Mouse (Mus musculus): Measurements from ENCODE around the gene Olfr572.

Olfr572 gene

DNA sequence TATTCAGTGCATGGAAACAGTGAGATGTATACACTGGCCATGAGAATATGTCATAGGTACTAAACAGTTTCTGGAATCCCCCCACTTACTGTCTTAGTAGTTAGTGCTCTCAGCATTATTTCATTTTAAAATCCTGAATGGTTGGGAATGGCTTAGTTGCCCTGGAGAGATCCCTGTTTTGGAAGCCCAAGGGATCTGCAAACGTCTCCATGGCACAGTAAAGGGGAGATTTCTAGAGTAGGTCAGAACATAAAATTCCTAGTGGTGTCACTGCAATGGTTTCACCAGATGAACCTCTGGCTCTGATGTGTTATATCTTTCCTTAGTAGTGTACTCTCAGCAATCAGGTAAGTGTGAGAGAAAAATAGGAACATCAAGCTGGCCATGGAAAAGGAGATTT, at the start of gene Olfr572:
TSS of gene Olfr572 (plus strand) at position 301 of the 400 bp plus-strand sequence.
- DNase-seq (ENCODE audit: low spot score in 2 of 2) = no peak

DNA sequence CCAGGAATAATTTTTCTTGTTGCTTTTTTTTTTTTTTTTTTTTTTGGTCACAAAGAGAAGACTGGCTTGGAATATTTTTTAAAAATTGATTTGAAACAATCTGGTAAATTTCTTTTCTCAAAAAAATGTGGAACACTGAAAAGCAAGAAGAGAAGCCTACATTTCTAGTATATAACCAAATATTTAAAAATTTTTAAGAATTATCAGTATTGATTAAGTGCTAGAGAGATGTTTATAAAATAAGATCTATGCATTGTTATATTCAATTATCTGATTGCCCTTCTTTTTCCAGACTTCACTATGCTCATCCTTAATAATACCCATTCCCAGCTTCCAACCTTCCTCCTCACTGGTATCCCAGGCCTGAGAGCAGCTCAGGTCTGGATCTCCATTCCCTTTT, 47.4 kb upstream of the Olfr572 start, which contains the start of gene Olfr568:
TSS of gene Olfr568 (plus strand) at position 301 of the 400 bp plus-strand sequence.
- no peak for DNase-seq (ENCODE audit: low spot score in 2 of 2)

DNA sequence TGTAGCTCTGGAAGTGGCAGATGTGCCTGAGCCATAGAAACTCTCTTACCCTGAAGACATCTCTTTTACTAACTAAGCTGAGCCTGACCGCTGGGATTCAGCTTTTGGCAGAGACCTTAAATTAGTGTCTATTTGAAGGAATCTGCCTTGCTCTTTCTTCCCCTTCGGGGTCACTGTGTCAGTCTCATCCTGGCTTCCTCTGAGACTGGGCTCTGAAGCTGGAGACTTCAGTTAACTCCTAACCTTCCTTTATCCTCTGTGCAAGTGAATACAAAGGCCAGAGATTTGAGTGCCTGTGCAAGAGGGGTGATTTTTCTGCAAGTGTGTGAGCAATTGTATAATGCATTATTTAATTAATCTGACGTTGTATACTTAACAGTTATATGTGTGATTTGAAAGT, 33.4 kb upstream of the Olfr572 start, which contains the start of gene Olfr569:
TSS of gene Olfr569 (minus strand) at position 101 of the 400 bp plus-strand sequence.
- DNase-seq (ENCODE audit: low spot score in 2 of 2) = no peak

DNA sequence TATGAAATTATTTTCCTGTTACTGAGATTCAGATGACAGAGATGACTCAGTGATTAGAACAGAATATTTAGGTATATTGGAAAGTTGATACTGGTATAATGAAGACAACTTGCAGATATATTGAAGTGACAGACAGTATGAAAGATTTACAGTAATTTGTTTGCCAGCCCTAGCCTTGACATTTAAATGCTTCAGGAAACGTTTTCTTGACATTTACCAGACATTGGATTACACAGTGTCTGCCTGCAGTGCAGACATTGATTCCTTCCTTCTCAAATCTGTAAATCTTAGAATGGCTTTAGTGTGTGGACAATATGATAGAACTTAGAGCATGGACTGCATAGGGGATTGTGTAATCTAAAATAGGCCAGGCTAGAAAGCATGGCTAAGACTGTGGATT, 8.9 kb upstream of the Olfr572 start:
- no peak for DNase-seq (ENCODE audit: low spot score in 2 of 2)

DNA sequence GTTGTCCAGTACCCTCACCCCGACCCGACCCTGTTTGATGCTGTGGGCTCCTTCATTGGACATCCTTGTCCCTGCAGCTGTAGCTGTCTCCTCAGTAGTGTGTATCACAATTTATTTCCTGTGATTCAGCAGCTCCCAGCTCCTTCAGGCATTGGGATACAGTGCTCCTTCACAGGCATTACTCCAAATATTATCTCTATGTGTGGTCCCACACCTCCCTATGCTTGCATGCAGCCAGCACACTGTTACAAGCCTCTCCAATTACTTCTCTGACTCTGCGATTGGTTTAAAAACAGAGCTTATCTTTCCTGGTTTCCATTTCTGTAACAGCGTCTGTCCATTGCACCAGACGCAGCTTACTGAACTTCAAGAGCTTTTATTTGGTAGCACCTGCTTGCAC, 7.8 kb upstream of the Olfr572 start:
- DNase-seq (ENCODE audit: low spot score in 2 of 2) = no peak

DNA sequence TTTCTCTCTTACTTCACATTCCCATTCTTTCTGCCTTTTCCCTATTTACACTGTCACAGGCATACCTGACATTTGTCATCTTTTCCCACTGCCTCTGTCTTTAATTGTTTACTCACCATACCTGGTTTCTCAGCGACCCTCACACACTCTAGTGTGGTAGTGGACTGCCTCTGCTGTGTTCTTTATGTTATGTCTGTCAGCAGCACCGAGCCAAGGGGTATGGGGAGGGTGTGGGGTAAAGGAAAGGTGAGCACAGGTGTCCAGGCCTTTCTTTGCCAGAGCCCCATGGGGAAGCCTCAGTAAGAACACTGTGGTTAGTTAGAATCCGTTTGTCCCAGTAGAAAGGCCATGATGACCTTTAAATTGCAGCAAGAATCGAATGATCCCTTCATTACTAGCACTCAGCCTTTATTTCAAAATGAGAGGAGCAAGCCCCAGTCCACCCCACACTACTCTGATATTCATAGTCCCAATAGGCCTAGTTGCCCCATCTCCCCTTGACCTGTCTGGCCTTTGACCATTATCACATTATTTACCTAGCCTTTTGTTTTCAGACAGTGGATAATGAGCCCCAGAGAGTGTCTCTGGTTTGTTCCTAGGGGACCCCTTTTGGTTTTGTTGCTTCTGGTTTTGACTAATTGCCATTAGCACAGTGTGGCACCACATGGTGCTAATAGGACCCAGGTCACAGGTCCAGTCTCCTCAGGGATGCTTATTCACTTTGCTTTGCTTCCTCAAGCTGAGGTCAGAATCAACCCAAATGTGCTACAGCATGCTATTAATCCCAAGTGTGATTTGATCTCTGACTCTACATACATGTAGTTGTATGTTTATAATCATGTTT, 7.0 kb upstream of the Olfr572 start, which contains the start of gene Olfr571:
TSS of gene Olfr571 (minus strand) at position 505 of the 844 bp plus-strand sequence.
- DNase-seq (ENCODE audit: low spot score in 2 of 2) = no peak

DNA sequence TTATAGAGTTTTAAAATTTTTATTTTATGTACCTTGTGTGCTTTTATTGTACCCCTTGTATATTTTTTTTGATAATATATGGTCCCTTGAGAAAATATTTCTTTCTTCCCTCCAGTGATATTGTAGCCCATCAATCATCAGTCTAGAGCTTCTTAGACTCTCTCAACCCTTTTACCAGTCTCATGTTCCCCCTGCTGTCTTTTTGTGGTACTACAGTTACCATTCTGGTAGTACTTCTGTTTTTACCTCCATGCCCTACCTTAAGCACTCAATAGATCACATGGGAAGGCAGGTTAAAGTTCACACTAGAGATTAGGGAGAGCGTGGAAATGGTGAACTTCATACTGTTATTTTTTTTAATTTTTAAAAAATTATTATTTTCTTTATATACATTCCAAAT, 4.6 kb upstream of the Olfr572 start:
- no peak for DNase-seq (ENCODE audit: low spot score in 2 of 2)

DNA sequence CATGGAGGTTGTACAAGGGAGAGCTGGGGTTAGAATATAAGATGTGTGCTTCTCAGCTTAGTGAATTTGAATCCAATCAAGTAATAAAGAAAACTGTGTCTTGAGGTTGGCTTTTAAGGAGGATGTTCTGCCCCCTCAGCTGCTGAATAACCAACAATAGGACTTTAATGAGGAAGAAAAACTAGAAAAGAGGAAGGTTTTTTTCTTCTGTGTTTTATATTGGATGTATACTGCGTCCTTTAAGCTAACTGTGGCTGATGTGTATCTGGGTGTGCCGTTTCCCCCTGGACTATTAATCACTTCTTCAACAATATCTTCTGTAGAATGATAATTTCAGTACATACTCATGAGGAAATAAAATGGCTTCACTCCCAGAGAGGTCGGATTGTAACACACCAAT, 2.9 kb downstream of the Olfr572 start:
- no peak for DNase-seq (ENCODE audit: low spot score in 2 of 2)

DNA sequence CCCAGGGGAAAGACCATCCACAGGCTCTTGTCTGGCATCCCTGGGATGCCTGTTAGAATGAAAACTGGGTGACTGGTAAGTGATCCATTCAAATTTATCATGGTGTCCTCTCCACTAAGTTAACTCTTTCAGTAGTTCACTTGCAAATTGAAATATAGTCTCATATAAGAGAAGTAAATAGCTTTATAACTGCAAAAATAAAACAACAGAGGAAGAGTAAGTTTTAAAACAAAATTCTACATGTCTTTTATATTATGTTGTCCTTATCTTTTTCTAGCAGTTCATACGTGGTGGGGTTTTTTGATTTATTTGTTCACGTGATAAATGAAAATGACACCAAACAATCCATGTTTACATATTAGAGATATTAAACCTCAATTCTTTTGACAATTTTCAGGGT, 18.3 kb downstream of the Olfr572 start, which contains the start of gene Olfr573-ps1:
TSS of gene Olfr573-ps1 (minus strand) at position 101 of the 400 bp plus-strand sequence.
- no peak for DNase-seq (ENCODE audit: low spot score in 2 of 2)

DNA sequence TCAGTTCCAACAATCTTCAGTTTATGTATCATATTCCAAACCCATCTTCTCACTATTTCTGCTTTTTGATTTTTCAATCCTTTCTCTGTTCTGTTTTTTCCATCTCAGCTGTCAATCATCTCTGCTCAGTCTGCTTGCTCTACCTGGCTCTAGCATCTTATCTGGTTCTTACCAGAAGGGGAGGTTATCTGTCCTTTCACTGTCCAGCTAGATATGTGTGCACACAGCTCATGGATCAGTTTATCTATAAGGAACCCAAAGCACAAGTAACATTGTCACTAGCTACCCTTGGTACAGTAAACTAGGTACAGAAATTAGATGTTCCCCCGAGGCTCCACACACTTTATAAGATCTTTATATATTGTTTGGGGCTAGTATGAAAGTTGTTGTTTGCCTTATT, 19.2 kb downstream of the Olfr572 start:
- no peak for DNase-seq (ENCODE audit: low spot score in 2 of 2)

DNA sequence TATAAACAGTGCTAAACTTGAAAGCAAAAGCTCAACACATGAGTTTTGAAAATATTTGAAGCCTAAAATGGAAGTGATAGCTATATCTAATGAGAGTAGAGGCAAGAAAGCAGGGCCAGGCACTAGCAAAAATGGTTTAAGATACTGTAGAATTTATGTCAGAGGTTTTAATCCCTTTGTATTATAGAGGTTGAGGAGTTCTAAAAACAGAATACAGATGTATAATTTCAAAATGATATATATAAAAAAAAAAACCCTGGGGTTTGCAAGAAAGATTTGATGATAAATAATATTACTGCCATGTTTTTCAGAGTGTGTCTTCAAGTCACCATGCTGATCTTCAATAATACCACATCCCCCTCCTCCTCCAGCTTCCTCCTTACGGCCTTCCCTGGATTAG, 24.0 kb downstream of the Olfr572 start, which contains the start of gene Olfr574:
TSS of gene Olfr574 (plus strand) at position 301 of the 400 bp plus-strand sequence.
- DNase-seq (ENCODE audit: low spot score in 2 of 2) = no peak

DNA sequence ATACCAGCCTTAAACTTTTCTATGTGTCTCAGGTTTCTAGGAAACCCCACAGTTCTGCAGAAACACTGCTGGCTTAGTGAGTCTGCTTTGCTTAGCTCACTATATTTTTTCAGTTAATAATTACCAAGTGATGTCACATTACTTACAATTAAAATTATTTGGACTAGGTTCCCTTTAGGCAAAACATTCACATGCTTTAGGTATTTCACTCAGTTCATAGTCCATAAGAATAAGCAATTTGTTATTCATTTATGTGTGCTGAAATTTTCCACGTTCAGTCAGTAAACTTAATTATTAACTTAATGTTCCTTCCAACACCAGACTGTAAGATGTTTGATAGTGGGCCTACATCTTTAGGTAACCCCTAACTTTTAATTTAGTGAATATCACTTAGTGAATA, 26.5 kb downstream of the Olfr572 start:
- DNase-seq (ENCODE audit: low spot score in 2 of 2) = no peak

DNA sequence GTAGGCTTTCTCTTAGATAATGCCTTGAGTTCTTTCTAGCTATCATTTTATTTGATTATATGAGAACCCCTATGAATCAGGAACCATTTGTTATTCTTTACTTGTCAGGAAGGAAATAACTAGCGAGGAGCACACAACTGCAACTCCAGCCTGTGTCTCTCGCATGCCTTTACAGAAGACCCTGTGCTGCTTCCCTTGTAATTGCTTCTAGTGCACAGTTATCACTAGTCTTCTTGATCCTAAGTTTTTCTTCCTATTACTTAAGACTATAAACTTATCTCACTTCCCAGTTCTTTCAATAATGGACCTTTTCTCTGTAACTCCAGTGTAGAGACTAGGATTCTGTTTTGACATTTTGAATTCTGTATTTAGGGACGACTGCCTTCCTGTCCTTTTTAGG, 33.9 kb downstream of the Olfr572 start:
- DNase-seq (ENCODE audit: low spot score in 2 of 2) = no peak

DNA sequence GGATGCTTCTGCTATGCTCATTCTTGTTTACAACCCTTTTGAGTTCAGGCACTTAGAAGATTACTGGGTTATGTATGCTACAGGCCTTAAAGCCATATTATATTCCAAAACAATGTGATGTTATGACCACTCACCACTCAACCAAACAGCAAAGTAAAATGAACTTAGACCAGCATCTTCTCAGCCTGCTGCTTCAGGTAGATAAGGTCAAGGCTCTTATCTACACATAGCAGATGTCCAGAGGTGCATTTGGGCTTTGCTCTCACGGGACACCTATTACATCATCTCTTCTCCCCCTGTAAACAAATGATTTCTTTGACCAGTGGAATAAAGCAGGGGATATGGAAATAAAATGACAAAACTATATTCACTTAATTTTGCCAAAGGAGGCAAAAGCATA, 34.4 kb downstream of the Olfr572 start, which contains the start of gene Olfr575:
TSS of gene Olfr575 (minus strand) at position 183 of the 400 bp plus-strand sequence.
- no peak for DNase-seq (ENCODE audit: low spot score in 2 of 2)

DNA sequence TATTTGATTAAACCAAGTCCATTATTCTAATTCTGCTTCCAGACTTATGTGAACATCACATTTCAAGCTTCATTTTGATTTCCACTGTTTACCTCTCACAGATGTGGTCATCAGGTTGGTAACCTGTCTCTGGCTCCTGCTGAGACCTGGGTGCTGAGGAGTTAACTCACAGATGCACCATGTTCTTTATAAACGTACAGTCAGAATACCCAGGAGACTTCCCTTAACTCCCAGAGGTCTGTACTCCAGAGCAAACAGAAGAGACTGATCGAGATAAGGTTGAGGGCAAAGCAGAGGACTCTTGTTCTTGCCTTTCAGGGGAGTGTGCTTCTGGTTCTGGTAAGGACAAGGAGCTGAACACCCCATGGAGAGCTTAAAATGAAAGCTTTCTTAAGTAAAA, 38.2 kb downstream of the Olfr572 start, which contains the start of gene Olfr576:
TSS of gene Olfr576 (plus strand) at position 301 of the 400 bp plus-strand sequence.
- no peak for DNase-seq (ENCODE audit: low spot score in 2 of 2)

DNA sequence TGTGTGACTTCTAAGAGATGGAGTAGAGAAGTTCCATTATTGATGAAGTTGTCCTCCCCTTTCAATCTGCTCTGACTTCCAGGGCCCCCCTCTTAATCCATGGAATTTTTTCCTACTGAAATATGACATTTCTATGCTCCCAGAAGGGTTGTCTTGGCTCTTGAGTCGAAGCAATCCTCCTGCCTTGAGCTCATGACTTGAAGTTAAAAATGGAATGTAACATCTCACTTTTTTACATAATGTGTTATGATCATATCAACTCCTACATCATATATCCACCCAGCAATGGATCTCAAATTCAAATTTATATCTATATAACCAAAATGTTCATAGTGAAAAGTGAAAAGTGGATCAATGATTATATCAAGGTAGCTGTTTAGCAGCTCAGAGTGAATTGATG, 50.2 kb downstream of the Olfr572 start:
- DNase-seq (ENCODE audit: low spot score in 2 of 2) = no peak

DNA sequence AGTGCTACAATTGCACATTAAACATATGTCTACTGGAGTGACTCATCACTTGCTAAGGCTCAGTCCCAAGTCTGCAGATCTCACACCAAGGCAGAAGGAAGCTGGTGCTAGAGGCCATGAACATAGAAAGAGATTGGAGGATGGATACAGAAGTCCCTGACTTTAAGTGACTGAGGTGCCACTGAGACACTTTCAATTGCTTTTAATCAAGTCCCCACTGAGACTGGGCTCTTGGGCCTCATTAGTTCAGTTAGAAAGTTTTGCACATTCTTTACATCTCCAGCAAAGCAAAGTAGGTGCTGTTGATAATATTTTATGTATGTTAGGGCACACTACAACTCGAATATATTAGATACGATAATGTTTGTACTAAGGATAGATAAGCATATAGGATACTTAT, 51.6 kb downstream of the Olfr572 start, which contains the start of gene Olfr577:
TSS of gene Olfr577 (minus strand) at position 101 of the 400 bp plus-strand sequence.
- no peak for DNase-seq (ENCODE audit: low spot score in 2 of 2)
